Mouse (Mus musculus) left cerebral cortex, adult 11 months (tissue): Measurements from ENCODE around the gene Cnksr1.
A peak's percentile ranks its signal among the peaks of the same experiment; 100 is the strongest.
"Not testable (repeated sequence)": the region's sequence is repeated elsewhere in the genome, so short reads cannot be mapped to it uniquely, and the experiment has no call there.

ENCODE experiments used
- DNase-seq: peaks from one replicate; pipeline ENCODE4 v3.0.0; 2022; ENCODE audit warnings: low spot score

The Cnksr1 gene

GRCm38 (mm10) chr4:134238279-134238651 lies at the start of gene Cnksr1:
Cnksr1 (minus strand) TSS chr4:134238399.
- no peak for DNase-seq

- DNase-seq = peak; percentile 62
Measured at GRCm38 (mm10) chr4:134287575-134288025, 49.4 kb upstream of the Cnksr1 start, which contains the start of gene Pdik1l. Pdik1l (minus strand) TSS chr4:134287895.

- peak; percentile 93 for DNase-seq
Measured at GRCm38 (mm10) chr4:134287168-134287564, 49.0 kb upstream of the Cnksr1 start.

- DNase-seq = no peak
Measured at GRCm38 (mm10) chr4:134286226-134287167, 48.3 kb upstream of the Cnksr1 start.

GRCm38 (mm10) chr4:134284942-134285341 lies 46.7 kb upstream of the Cnksr1 start:
- DNase-seq = no peak

- DNase-seq = no peak
Measured at GRCm38 (mm10) chr4:134273417-134274345, 35.5 kb upstream of the Cnksr1 start.

- no peak for DNase-seq
Measured at GRCm38 (mm10) chr4:134272731-134273416, 34.7 kb upstream of the Cnksr1 start.

GRCm38 (mm10) chr4:134271979-134272378 lies 33.8 kb upstream of the Cnksr1 start:
- DNase-seq = no peak

GRCm38 (mm10) chr4:134269622-134270021 lies 31.4 kb upstream of the Cnksr1 start:
- not testable (repeated sequence) for DNase-seq

- no peak for DNase-seq
Measured at GRCm38 (mm10) chr4:134268102-134268655, 30.0 kb upstream of the Cnksr1 start.

- DNase-seq = no peak
Measured at GRCm38 (mm10) chr4:134265860-134266585, 27.8 kb upstream of the Cnksr1 start.

- no peak for DNase-seq
Measured at GRCm38 (mm10) chr4:134263191-134263590, 25.0 kb upstream of the Cnksr1 start.

GRCm38 (mm10) chr4:134258354-134258753 lies 20.2 kb upstream of the Cnksr1 start:
- DNase-seq = no peak

GRCm38 (mm10) chr4:134257198-134258009 lies 19.2 kb upstream of the Cnksr1 start:
- DNase-seq = no peak

GRCm38 (mm10) chr4:134256407-134257197 lies 18.4 kb upstream of the Cnksr1 start:
- no peak for DNase-seq

GRCm38 (mm10) chr4:134255854-134256253 lies 17.7 kb upstream of the Cnksr1 start:
- no peak for DNase-seq

GRCm38 (mm10) chr4:134254835-134255234 lies 16.6 kb upstream of the Cnksr1 start:
- no peak for DNase-seq

- no peak for DNase-seq
Measured at GRCm38 (mm10) chr4:134253722-134254324, 15.6 kb upstream of the Cnksr1 start, which contains the start of gene Grrp1. Grrp1 (minus strand) TSS chr4:134254106.
